Mouse (Mus musculus): ENCODE measurements around the gene Trim33. TPM values are rescaled to one million over a fixed set of nuclear protein-coding genes. Genes with fewer than 3 reads are reported as not detected.

Gene Trim33
- total RNA-seq, 2 experiments from 2014 or later = 53.0 to 55.2 TPM

- TF ChIP-seq CTCF (conservative IDR thresholded peaks at IDR 0.05) = peak; percentile 95
- DNase-seq (ENCODE audit: low spot score in 2 of 2) = peak; percentile 41 to 48
- no peak overlapping the region for H3K27ac ChIP-seq
- no peak overlapping the region for H3K4me3 ChIP-seq
These were observed 113.6 kb downstream of the Trim33 start for GRCm38 (mm10) chr3:103392613-103393258.

GRCm38 (mm10) chr3:103393283-103394060, 114.4 kb downstream of the Trim33 start:
- DNase-seq (ENCODE audit: low spot score in 2 of 2) = no peak
- H3K27ac ChIP-seq = no peak overlapping the region
- peak; percentile 42 for TF ChIP-seq CTCF (conservative IDR thresholded peaks at IDR 0.05)
- no peak overlapping the region for H3K4me3 ChIP-seq

- Histone ChIP-seq H3K27ac (no peak overlapping the region), H3K4me3 (no peak overlapping the region)
- DNase-seq (ENCODE audit: low spot score in 2 of 2) = no peak
- TF ChIP-seq CTCF (conservative IDR thresholded peaks at IDR 0.05) = no peak
These were observed 115.0 kb downstream of the Trim33 start for GRCm38 (mm10) chr3:103394121-103394520.

GRCm38 (mm10) chr3:103397523-103397922, 118.4 kb downstream of the Trim33 start:
- DNase-seq (ENCODE audit: low spot score in 2 of 2) = no peak
- no peak overlapping the region for H3K4me3 ChIP-seq
- H3K27ac ChIP-seq = no peak overlapping the region
- no peak for TF ChIP-seq CTCF (conservative IDR thresholded peaks at IDR 0.05)

- DNase-seq (ENCODE audit: low spot score in 2 of 2) = no peak
- Histone ChIP-seq H3K4me3 (no peak overlapping the region), H3K27ac (peak overlapping the region; percentile 85)
- no peak for TF ChIP-seq CTCF (conservative IDR thresholded peaks at IDR 0.05)
These were observed 121.7 kb downstream of the Trim33 start for GRCm38 (mm10) chr3:103400807-103401206.

- peak overlapping the region; percentile 85 for H3K27ac ChIP-seq
- no peak overlapping the region for H3K4me3 ChIP-seq
- peak; percentile 71 to 86 for DNase-seq (ENCODE audit: low spot score in 2 of 2)
- TF ChIP-seq CTCF (conservative IDR thresholded peaks at IDR 0.05) = no peak
These were observed 122.4 kb downstream of the Trim33 start for GRCm38 (mm10) chr3:103401342-103402098.

GRCm38 (mm10) chr3:103402212-103402611, 123.1 kb downstream of the Trim33 start:
- H3K27ac ChIP-seq = peak overlapping the region; percentile 85

GRCm38 (mm10) chr3:103405135-103405534, 126.0 kb downstream of the Trim33 start:
- H3K27ac ChIP-seq = no peak overlapping the region
- DNase-seq (ENCODE audit: low spot score in 2 of 2) = no peak
- no peak for TF ChIP-seq CTCF (conservative IDR thresholded peaks at IDR 0.05)
- H3K4me3 ChIP-seq = no peak overlapping the region

More at GRCm38 (mm10) chr3:103402212-103402611, 123.1 kb downstream of the Trim33 start:
- TF ChIP-seq CTCF (conservative IDR thresholded peaks at IDR 0.05) = no peak
- H3K4me3 ChIP-seq = no peak overlapping the region
- no peak for DNase-seq (ENCODE audit: low spot score in 2 of 2)

GRCm38 (mm10) chr3:103405871-103406765, 127.0 kb downstream of the Trim33 start:
- H3K4me3 ChIP-seq = no peak overlapping the region
- TF ChIP-seq CTCF (conservative IDR thresholded peaks at IDR 0.05) = no peak
- DNase-seq (ENCODE audit: low spot score in 2 of 2) = no peak
- H3K27ac ChIP-seq = no peak overlapping the region

Other genes with a start within 250 kb of the Trim33 start
- 10 to 100 TPM; 59.9 to 72.6 TPM for gene Nras, start 221.0 kb upstream of the Trim33 start, total RNA-seq (2021)
- not detected for gene Ampd1, start 205.3 kb upstream of the Trim33 start, total RNA-seq (2021)
- gene Dennd2c, start 176.7 kb upstream of the Trim33 start, total RNA-seq (2021) = under 1 TPM; 0.28 to 0.54 TPM
- 10 to 100 TPM; 63.8 to 69.1 TPM for gene Bcas2, start 107.6 kb upstream of the Trim33 start, total RNA-seq (2021)